Mouse (Mus musculus): ENCODE results near the gene Igdcc3. TPM values are rescaled to one million over a fixed set of nuclear protein-coding genes. Genes with fewer than 3 reads are reported as not detected.

Gene Igdcc3
- polyA plus RNA-seq, 1 experiment from 2014 or later = 0.52 TPM

DNA sequence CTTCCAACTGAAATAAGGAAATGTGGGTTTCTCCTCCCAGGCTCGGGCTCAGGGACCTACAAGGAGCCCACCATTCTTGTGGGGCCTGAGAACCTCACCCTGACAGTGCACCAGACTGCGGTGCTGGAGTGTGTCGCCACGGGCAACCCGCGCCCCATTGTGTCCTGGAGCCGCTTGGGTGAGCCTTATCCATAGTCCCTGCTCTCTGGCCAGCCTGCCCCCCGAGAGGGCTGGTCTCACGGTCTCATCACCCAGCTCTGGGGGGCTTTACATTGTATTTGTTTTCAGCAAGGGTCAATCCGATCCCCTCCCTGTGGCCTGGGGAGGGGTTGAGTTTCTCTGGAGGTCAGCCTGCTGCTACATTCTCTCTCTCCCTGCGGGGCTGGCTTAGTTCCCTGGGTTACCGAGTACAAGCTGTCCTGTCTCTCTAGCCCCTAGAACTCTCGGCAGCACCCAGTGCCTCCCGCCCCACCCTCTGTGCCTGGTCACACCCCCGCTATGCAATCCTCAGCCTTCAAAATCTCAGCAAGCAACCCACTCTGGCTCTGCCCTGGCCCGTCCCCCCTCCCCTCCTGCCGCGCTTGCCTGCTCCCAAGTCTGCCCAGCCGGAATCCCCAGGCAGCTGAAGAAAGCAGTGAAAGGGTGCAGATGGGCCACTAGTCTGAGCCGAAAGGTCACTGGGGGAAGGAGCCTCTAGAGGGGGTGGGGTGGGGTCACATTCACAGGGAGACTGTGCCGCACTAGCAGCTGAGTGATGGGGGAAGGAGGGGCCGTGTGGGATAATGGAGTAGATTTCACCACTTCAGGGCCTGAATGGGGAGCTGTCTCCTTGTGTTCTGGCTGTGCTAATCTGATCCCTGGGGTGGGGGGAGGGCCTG, 37.6 kb downstream of the Igdcc3 start:
- H3K9ac ChIP-seq = no peak overlapping the region
- peaks cover 61% of the 10 kb centered on the region for H3K27me3 ChIP-seq
- WGBS = 21% methylated on average over 22 of the region's 22 CpGs
- no peak overlapping the region for H3K27ac ChIP-seq
- no peak for ATAC-seq (ENCODE audit: insufficient number of reproducible peaks, low FRiP score, low TSS enrichment, low read depth)
- H3K9me3 ChIP-seq = no peaks in the 10 kb centered on the region
- peaks cover 34% of the 10 kb centered on the region for H3K4me1 ChIP-seq
- H3K36me3 ChIP-seq = no peaks in the 10 kb centered on the region
- H3K4me2 ChIP-seq = peak overlapping the region; percentile 19; the same call in 1 of the 2 replicates
- H3K4me3 ChIP-seq = no peak overlapping the region

DNA sequence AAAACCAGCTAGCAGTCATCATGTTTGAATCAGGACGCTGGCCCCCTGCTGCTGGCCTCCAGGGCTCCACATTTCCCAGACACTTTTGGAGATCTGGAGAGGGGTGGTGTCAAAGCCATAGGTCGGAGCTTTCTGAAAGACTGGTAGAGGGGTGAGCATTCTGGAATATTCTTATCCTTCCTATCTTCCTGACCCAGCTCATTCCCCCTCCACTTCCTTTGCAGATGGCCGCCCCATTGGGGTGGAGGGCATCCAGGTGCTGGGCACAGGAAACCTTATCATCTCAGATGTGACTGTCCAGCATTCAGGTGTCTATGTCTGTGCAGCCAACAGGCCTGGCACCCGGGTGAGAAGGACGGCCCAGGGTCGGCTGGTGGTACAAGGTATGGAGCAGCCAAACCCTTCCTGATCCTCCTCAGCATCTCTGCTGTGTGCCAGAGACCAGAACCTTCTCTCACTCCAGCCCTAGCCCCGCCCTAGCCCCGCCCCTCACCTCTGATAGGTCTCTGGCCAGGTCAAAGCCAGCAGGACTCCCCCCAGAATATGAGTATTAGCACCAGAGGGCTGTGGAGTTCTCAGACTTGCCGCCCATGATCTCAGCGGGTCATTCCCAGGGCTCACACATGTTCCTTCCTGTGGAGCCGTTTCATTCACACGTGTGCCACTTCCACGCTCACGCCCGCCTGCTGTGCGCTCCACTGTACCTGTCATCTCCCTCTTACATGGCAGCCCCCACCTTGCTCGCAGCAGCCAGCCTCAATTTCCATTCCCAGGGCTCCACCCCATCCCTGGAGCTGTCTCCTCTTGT, 39.0 kb downstream of the Igdcc3 start:
- Histone ChIP-seq H3K27ac (no peak overlapping the region), H3K36me3 (no peaks in the 10 kb centered on the region), H3K4me2 (peak overlapping the region; percentile 17; the same call in 1 of the 2 replicates), H3K9me3 (no peaks in the 10 kb centered on the region), H3K27me3 (peaks cover 57% of the 10 kb centered on the region), H3K4me3 (no peak overlapping the region), H3K9ac (no peak overlapping the region), H3K4me1 (peaks cover 34% of the 10 kb centered on the region)
- no peak for ATAC-seq (ENCODE audit: insufficient number of reproducible peaks, low FRiP score, low TSS enrichment, low read depth)
- WGBS = 27% methylated on average over 17 of the region's 17 CpGs

DNA sequence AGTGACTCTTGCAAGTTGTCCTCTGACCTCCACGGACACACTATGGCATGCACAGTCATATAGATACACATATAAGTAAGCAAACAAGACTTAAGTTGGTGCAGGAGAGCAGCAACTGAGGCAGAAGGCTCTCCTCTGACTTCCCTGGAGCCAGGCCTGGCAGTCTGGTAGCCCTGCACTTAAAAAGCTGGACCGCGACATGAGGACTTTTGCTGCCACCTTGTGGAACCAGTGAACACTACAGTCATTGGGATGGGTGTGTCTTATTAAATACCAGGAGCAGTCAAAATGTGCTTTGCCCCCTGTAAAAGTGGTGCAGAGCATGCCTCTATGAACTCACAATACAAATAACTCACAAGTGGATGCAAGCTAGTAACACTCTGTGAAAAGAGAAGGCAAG, 47.6 kb downstream of the Igdcc3 start:
- ATAC-seq (ENCODE audit: insufficient number of reproducible peaks, low FRiP score, low TSS enrichment, low read depth) = no peak
- 0 out of 2 replicates have a peak, but pooled peaks cover under 1% of the 10 kb centered on the region for H3K4me1 ChIP-seq
- H3K9me3 ChIP-seq = no peaks in the 10 kb centered on the region
- no peak overlapping the region for H3K4me3 ChIP-seq
- no peak overlapping the region for H3K4me2 ChIP-seq
- no peaks in the 10 kb centered on the region; the same call in 1 of the 2 replicates for H3K27me3 ChIP-seq
- no peak overlapping the region for H3K9ac ChIP-seq
- H3K27ac ChIP-seq = no peak overlapping the region
- H3K36me3 ChIP-seq = no peaks in the 10 kb centered on the region
- 4% methylated on average over 3 of the region's 3 CpGs for WGBS

DNA sequence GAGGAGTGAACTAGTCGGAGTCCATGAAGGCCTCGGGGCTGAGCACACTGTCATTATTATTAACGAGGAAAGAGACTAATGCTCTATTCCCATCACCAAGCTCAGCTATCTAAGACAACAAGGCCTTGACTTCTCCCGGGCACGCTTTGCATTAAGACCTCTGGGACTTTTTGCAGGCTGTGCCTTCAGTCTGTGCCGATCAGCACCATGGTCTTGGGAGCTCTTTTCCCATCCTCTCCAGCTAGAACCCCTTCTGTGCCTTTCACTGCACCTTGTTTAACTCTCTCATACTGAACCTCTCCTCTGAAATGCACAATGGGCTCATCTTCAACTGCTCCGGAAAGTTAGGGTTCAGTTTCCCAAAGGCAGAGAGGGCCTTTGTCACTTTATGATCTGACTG, 49.3 kb downstream of the Igdcc3 start:
- 47% methylated on average over 7 of the region's 7 CpGs for whole genome bisulfite sequencing
- peaks cover 8% of the 10 kb centered on the region for H3K4me1 ChIP-seq
- H3K9ac ChIP-seq = no peak overlapping the region
- H3K27ac ChIP-seq = no peak overlapping the region
- H3K36me3 ChIP-seq = no peaks in the 10 kb centered on the region
- no peak overlapping the region for H3K4me3 ChIP-seq
- ATAC-seq (ENCODE audit: insufficient number of reproducible peaks, low FRiP score, low TSS enrichment, low read depth) = no peak
- H3K27me3 ChIP-seq = no peaks in the 10 kb centered on the region; the same call in 1 of the 2 replicates
- H3K4me2 ChIP-seq = no peak overlapping the region
- no peaks in the 10 kb centered on the region for H3K9me3 ChIP-seq

- no peak overlapping the region for H3K27ac ChIP-seq
- H3K27me3 ChIP-seq = no peaks in the 10 kb centered on the region; the same call in 1 of the 2 replicates
- no peak for ATAC-seq (ENCODE audit: insufficient number of reproducible peaks, low FRiP score, low TSS enrichment, low read depth)
- H3K36me3 ChIP-seq = no peaks in the 10 kb centered on the region
- H3K9me3 ChIP-seq = no peaks in the 10 kb centered on the region
- 34% methylated on average over 2 of the region's 2 CpGs for WGBS
- H3K9ac ChIP-seq = no peak overlapping the region
- H3K4me1 ChIP-seq = peaks cover 17% of the 10 kb centered on the region
- H3K4me3 ChIP-seq = no peak overlapping the region
- H3K4me2 ChIP-seq = no peak overlapping the region
Measured at GRCm38 (mm10) chr9:65191389-65191754, 50.4 kb downstream of the Igdcc3 start.

DNA sequence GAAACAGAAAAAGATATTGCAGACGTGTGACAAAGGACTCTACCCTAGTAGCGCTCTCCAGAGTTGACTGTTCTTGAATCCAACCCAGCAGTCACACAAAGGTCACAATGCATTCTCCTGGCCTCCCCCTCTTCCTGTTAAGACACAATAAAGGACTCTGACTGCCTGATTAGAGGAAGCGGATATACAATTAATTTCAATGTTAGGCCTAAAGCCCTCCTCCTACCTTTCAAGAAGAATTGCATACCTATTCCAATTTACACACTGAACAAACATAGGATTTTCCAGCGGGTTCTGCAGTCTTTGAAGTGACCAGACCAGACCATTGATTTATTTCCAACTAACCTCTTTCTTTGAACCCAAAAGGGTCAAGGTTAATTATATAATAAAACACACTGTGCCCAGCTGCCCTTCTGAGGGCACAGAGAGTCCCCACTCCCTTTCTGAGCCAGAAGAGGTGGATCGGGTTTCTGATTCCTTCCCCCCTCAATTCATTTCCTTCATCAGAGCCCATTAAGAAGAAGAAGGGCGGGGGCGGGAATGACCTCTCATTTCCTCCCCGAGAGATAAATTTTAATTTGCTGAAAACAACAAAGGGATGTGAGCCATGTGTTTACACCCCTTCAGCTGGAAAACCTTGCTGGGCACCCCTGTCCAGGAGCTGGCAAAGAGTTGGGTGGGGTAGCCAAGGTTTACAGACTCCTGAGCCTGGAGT, 50.9 kb downstream of the Igdcc3 start:
- no peak overlapping the region for H3K4me3 ChIP-seq
- H3K36me3 ChIP-seq = no peaks in the 10 kb centered on the region
- ATAC-seq (ENCODE audit: insufficient number of reproducible peaks, low FRiP score, low TSS enrichment, low read depth) = no peak
- no peaks in the 10 kb centered on the region for H3K9me3 ChIP-seq
- H3K4me1 ChIP-seq = peaks cover 19% of the 10 kb centered on the region
- no peak overlapping the region for H3K9ac ChIP-seq
- H3K27me3 ChIP-seq = no peaks in the 10 kb centered on the region; the same call in 1 of the 2 replicates
- WGBS = 26% methylated on average over 8 of the region's 8 CpGs
- no peak overlapping the region for H3K4me2 ChIP-seq
- no peak overlapping the region for H3K27ac ChIP-seq

DNA sequence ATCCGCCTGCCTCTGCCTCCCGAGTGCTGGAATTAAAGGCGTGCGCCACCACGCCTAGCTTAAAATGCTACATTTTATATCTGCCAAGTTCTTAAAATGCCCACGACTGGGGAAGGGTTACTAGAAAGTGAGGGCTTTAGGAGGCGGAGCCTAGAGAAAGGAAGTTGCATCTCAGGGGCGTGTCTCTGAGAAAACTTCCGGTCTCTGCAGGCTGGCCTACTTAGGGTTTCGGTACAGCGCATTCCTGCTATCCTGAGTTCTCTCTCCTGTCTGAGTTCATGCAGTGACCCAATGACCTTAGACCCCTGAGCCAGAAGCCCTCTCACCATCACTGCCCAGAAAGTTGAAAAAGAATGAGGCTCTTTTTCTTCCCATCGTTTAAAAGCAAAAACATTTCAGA, 52.2 kb downstream of the Igdcc3 start:
- Histone ChIP-seq H3K36me3 (no peaks in the 10 kb centered on the region), H3K27ac (no peak overlapping the region), H3K4me1 (peaks cover 24% of the 10 kb centered on the region), H3K4me2 (no peak overlapping the region), H3K9ac (no peak overlapping the region), H3K9me3 (no peaks in the 10 kb centered on the region), H3K27me3 (no peaks in the 10 kb centered on the region; the same call in 1 of the 2 replicates), H3K4me3 (no peak overlapping the region)
- ATAC-seq (ENCODE audit: insufficient number of reproducible peaks, low FRiP score, low TSS enrichment, low read depth) = no peak
- WGBS = 68% methylated on average over 12 of the region's 12 CpGs

GRCm38 (mm10) chr9:65195053-65195452, 54.1 kb downstream of the Igdcc3 start, which contains the start of gene Parp16:
Gene Parp16 (plus strand): TSS chr9:65195353.
- no peaks in the 10 kb centered on the region for H3K9me3 ChIP-seq
- WGBS = 75% methylated on average over 4 of the region's 4 CpGs
- no peak within 1 kb of the TSS for H3K4me3 ChIP-seq
- no peaks in the 10 kb centered on the region for H3K36me3 ChIP-seq
- H3K9ac ChIP-seq = no peak within 1 kb of the TSS
- peak within 1 kb of the TSS; percentile 90 for H3K27ac ChIP-seq
- H3K27me3 ChIP-seq = no peaks in the 10 kb centered on the region; the same call in 1 of the 2 replicates
- peaks cover 24% of the 10 kb centered on the region for H3K4me1 ChIP-seq
- ATAC-seq (ENCODE audit: insufficient number of reproducible peaks, low FRiP score, low TSS enrichment, low read depth) = no peak
- no peak within 1 kb of the TSS for H3K4me2 ChIP-seq

DNA sequence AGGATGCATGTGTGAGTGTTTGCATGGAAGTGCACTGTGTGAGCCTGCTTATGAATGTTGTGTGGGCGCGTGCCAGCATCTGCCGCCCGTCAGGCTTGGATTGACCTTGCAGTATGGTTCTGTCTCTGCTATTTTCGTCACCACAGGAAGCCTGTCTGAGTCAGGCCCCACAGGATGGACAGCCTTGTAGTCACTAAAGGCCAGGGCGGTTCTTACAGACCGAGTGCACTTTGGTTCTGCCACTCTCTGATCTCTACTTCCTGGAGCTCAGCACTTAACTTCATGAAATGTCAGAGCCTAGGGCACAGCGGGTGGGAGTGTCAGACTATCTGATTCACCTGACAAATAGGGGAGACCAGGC, 54.6 kb downstream of the Igdcc3 start:
- Histone ChIP-seq H3K4me3 (no peak overlapping the region), H3K9ac (no peak overlapping the region), H3K27ac (peak overlapping the region; percentile 90), H3K27me3 (no peaks in the 10 kb centered on the region; the same call in 1 of the 2 replicates), H3K9me3 (no peaks in the 10 kb centered on the region), H3K4me1 (peaks cover 24% of the 10 kb centered on the region), H3K36me3 (no peaks in the 10 kb centered on the region), H3K4me2 (no peak overlapping the region)
- ATAC-seq (ENCODE audit: insufficient number of reproducible peaks, low FRiP score, low TSS enrichment, low read depth) = no peak
- WGBS = 20% methylated on average over 8 of the region's 8 CpGs

GRCm38 (mm10) chr9:65195982-65196737, 55.2 kb downstream of the Igdcc3 start:
- Histone ChIP-seq H3K27ac (peak overlapping the region; percentile 90), H3K4me3 (peak overlapping the region; percentile 24), H3K4me1 (peaks cover 24% of the 10 kb centered on the region), H3K36me3 (no peaks in the 10 kb centered on the region), H3K9ac (no peak overlapping the region), H3K4me2 (peak overlapping the region; percentile 26; the same call in 1 of the 2 replicates), H3K9me3 (no peaks in the 10 kb centered on the region), H3K27me3 (no peaks in the 10 kb centered on the region; the same call in 1 of the 2 replicates)
- WGBS = 1% methylated on average over 9 of the region's 9 CpGs
- ATAC-seq (ENCODE audit: insufficient number of reproducible peaks, low FRiP score, low TSS enrichment, low read depth) = peak; percentile 88
